Mouse (Mus musculus) thymus, postnatal 10 days (tissue): ENCODE results near the gene Krt14.

ENCODE experiments used
- DNase-seq, 2 experiments: peaks; one replicate each; pipeline ENCODE4 v3.0.0; 2021; ENCODE audit warnings: low spot score in 2 of 2

Gene Krt14

DNA sequence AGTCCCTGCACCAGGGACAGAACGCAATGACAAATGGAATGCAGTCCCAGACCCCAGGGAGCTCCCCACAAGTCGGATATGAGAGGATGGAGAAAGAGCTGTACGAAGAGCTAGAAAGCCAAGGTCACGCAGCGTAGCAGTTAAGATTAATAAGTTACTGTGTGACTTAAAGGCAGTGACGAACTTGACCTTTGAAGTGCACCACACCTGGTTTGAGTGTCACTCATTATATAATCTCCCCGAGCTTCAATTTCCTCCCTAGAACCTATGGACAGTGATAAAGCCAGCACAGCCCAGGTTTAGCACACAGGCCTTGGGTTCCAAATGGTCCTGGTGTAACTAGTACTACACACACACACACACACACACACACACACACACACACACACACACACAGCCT is 43.0 kb downstream of the Krt14 start:
- DNase-seq, result no peak

DNA sequence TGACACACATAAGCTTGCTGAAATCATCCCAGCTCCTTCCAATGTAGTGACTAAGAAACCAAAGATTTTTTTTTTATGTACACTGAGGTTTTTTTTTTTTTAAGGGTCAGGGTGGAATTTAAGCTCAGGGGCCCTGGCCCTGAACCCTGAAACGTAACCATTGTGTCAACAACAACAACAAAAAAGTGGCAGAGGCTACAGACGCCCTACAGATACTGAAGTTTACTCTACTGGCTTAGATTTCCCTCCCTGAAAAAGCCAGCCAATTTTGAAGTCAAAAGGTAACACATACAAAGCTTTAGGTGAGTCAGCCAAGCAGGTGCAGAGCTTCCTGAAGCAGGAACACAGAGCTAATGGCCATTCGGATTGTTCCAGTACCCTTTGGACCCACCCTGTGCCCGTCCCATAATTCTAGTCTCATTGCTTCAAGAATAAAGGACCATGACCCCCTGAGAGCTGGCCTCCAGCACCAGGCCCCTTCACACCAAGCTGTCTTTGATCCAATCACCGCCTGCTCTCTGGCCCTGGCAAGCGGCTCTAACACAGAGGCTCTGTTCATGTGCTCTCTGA is 49.4 kb downstream of the Krt14 start:
- DNase-seq, result no peak

GRCm38 (mm10) chr11:100157331-100157730 is 50.0 kb downstream of the Krt14 start:
- DNase-seq, result no peak

DNA sequence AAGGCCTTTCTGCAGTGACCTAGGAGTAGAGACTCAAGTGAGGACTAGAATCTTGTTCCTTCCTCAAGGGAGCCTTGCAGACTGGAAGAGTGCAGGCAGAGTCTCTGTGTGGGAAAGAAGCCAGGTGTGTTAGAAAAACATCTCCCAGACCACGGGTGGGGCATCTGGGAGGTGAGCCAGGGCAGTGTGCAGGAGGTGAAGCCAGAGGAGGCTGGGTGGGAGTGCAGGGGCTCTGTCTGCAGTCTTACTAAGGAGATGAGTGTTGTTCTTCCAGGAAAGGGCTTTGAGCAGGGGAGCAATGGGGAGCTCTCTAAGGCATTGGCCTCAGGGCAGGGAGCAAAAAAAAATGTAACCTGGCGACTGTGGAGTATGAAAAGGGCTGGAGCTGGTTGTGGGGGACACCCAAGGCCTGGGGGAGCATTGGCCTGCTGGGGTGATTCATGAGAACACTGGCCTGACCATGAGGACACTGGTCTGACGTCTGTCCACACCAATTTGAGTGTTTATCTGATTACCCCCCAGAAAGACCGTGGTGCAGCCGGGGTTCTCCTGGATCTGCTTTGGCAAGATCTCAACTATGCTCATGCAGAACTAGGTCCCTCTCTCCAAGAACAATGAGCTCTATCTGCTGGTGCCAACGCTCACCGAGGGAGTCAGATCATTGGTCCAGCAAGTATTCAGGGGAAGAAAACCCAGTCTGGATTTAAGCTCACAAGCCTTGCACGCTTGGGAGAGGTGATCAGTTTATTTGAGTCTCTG is 51.7 kb downstream of the Krt14 start:
- no peak for DNase-seq
